Mouse (Mus musculus) MEL (cell line): Measurements from ENCODE around the gene Tgm4. TPM values are rescaled to one million over a fixed set of nuclear protein-coding genes. Genes with fewer than 3 reads are reported as not detected.

Experiments used
- DNase-seq: peaks from one replicate; pipeline ENCODE4 v3.0.0; 2011; ENCODE audit warnings: low read depth, low spot score
- H3K27ac ChIP-seq: 2 replicates; pipeline ENCODE4 v1.5.1; 2012; ENCODE audit warnings: low read depth, mild to moderate bottlenecking, control low read depth, low read length, moderate library complexity; ENCODE audit not compliant: control insufficient read depth
- H3K27me3 ChIP-seq, 2 experiments: fragments of 150-350 bp in 1 of 2; sonication (generic) in 1 of 2; 2 replicates each; pipeline ENCODE4 v1.6.1; 2012; ENCODE audit warnings: low read length in 2 of 2, mild to moderate bottlenecking in 2 of 2, improper control_type of control experiment in 1 of 2, moderate library complexity in 1 of 2; ENCODE audit not compliant: insufficient read depth in 2 of 2, control insufficient read depth in 1 of 2
- H3K36me3 ChIP-seq, 2 experiments: 2 replicates each; pipeline ENCODE4 v1.6.1; 2012 to 2014; ENCODE audit warnings: low read length in 2 of 2, improper control_type of control experiment in 1 of 2, inconsistent platforms in 1 of 2, mild to moderate bottlenecking in 1 of 2; ENCODE audit not compliant: insufficient read depth in 2 of 2, control insufficient read depth in 1 of 2
- H3K4me1 ChIP-seq, 2 experiments: fragments of 150-350 bp in 1 of 2; sonication (generic) in 1 of 2; 2 replicates each; pipeline ENCODE4 v1.6.1; 2012; ENCODE audit warnings: low read length in 2 of 2, improper control_type of control experiment in 1 of 2, mild to moderate bottlenecking in 1 of 2; ENCODE audit not compliant: insufficient read depth in 2 of 2, control insufficient read depth in 1 of 2
- H3K4me3 ChIP-seq, 2 experiments: fragments of 150-350 bp in 1 of 2; sonication (generic) in 1 of 2; 2 replicates each; pipeline ENCODE4 v1.5.1; 2012; ENCODE audit warnings: low read depth in 2 of 2, low read length in 2 of 2, mild to moderate bottlenecking in 2 of 2, moderate library complexity in 2 of 2, control low read depth in 1 of 2, improper control_type of control experiment in 1 of 2; ENCODE audit not compliant: control insufficient read depth in 1 of 2, insufficient read depth in 1 of 2
- H3K79me2 ChIP-seq: 2 replicates; pipeline ENCODE4 v1.6.1; 2012; ENCODE audit warnings: mild to moderate bottlenecking, low read length, moderate library complexity; ENCODE audit not compliant: control insufficient read depth, poor library complexity, insufficient read depth
- H3K9ac ChIP-seq: 2 replicates; pipeline ENCODE4 v1.6.1; 2012; ENCODE audit warnings: low read depth, mild to moderate bottlenecking, control low read depth, low read length, moderate library complexity; ENCODE audit not compliant: control insufficient read depth, poor library complexity, severe bottlenecking
- H3K9me3 ChIP-seq: fragments of 150-350 bp; sonication (generic); replicated peaks from 2 replicates; pipeline ENCODE4 v1.6.1; 2012; ENCODE audit warnings: mild to moderate bottlenecking, low read length, improper control_type of control experiment, moderate library complexity; ENCODE audit not compliant: insufficient read depth
- BHLHE40 ChIP-seq: IDR thresholded peaks from 2 replicates; pipeline ENCODE4 v1.6.1; 2012; ENCODE audit warnings: low read depth, mild to moderate bottlenecking, inconsistent platforms, low read length, improper control_type of control experiment, borderline replicate concordance
- CHD1 ChIP-seq: IDR thresholded peaks from 2 replicates; pipeline ENCODE4 v1.6.1; 2012; ENCODE audit warnings: low read depth, mild to moderate bottlenecking, inconsistent platforms, low read length, improper control_type of control experiment
- CHD2 ChIP-seq: IDR thresholded peaks from 2 replicates; pipeline ENCODE4 v1.6.1; 2011; ENCODE audit warnings: low read length, improper control_type of control experiment
- CTCF ChIP-seq, 3 experiments: IDR thresholded peaks in 2 of 3; conservative IDR thresholded peaks in 1 of 3; 2 replicates each; pipeline ENCODE4 v1.5.1; 2011 to 2012; ENCODE audit warnings: low read length in 3 of 3, low read depth in 2 of 3, mild to moderate bottlenecking in 2 of 3, improper control_type of control experiment in 1 of 3, inconsistent platforms in 1 of 3, mixed read lengths in 1 of 3, moderate library complexity in 1 of 3; ENCODE audit not compliant: control insufficient read depth in 1 of 3, insufficient read depth in 1 of 3, poor library complexity in 1 of 3, severe bottlenecking in 1 of 3
- E2F4 ChIP-seq: IDR thresholded peaks from 2 replicates; pipeline ENCODE4 v1.6.1; 2011; ENCODE audit warnings: low read depth, low read length, improper control_type of control experiment, borderline replicate concordance
- EP300 ChIP-seq, 2 experiments: IDR thresholded peaks; 2 replicates each; pipeline ENCODE4 v1.6.1; 2011; ENCODE audit warnings: improper control_type of control experiment in 2 of 2, low read length in 2 of 2, low read depth in 1 of 2, mild to moderate bottlenecking in 1 of 2
- ETS1 ChIP-seq: IDR thresholded peaks from 2 replicates; pipeline ENCODE4 v1.6.1; 2012; ENCODE audit warnings: low read depth, mild to moderate bottlenecking, inconsistent platforms, low read length, improper control_type of control experiment, moderate library complexity
- GABPA ChIP-seq: IDR thresholded peaks from 2 replicates; pipeline ENCODE4 v1.6.1; 2012; ENCODE audit warnings: low read depth, mild to moderate bottlenecking, inconsistent platforms, low read length, improper control_type of control experiment, moderate library complexity
- GATA1 ChIP-seq: IDR thresholded peaks from 2 replicates; pipeline ENCODE4 v1.6.1; 2011; ENCODE audit warnings: low read depth, low read length, improper control_type of control experiment
- HCFC1 ChIP-seq: IDR thresholded peaks from 2 replicates; pipeline ENCODE4 v1.6.1; 2012; ENCODE audit warnings: low read depth, mild to moderate bottlenecking, inconsistent platforms, low read length, improper control_type of control experiment, moderate library complexity
- KAT2A ChIP-seq: conservative IDR thresholded peaks from 2 replicates; pipeline ENCODE4 v1.6.1; 2012; ENCODE audit warnings: low read depth, low read length, improper control_type of control experiment, inconsistent platforms
- MAFK ChIP-seq: IDR thresholded peaks from 2 replicates; pipeline ENCODE4 v1.6.1; 2011; ENCODE audit warnings: low read depth, mild to moderate bottlenecking, low read length, improper control_type of control experiment, borderline replicate concordance
- MAX ChIP-seq: IDR thresholded peaks from 2 replicates; pipeline ENCODE4 v1.6.1; 2011; ENCODE audit warnings: low read length, improper control_type of control experiment
- MAZ ChIP-seq: IDR thresholded peaks from 2 replicates; pipeline ENCODE4 v1.6.1; 2012; ENCODE audit warnings: low read depth, mild to moderate bottlenecking, inconsistent platforms, low read length, improper control_type of control experiment
- MEF2A ChIP-seq: IDR thresholded peaks from 2 replicates; pipeline ENCODE4 v1.6.1; 2014; ENCODE audit warnings: low read depth, mild to moderate bottlenecking, inconsistent platforms, low read length, improper control_type of control experiment; ENCODE audit not compliant: poor library complexity, insufficient replicate concordance, severe bottlenecking; ENCODE audit errors: extremely low read depth
- MXI1 ChIP-seq: IDR thresholded peaks from 2 replicates; pipeline ENCODE4 v1.6.1; 2011; ENCODE audit warnings: mild to moderate bottlenecking, low read depth, low read length, improper control_type of control experiment
- MYB ChIP-seq: IDR thresholded peaks from 2 replicates; pipeline ENCODE4 v1.6.1; 2011; ENCODE audit warnings: mild to moderate bottlenecking, low read depth, low read length, improper control_type of control experiment
- MYC ChIP-seq: IDR thresholded peaks from 2 replicates; pipeline ENCODE4 v1.6.1; 2011; ENCODE audit warnings: low read depth, mild to moderate bottlenecking, low read length, improper control_type of control experiment, moderate library complexity
- NELFE ChIP-seq: IDR thresholded peaks from 2 replicates; pipeline ENCODE4 v1.6.1; 2011; ENCODE audit warnings: low read depth, low read length, improper control_type of control experiment
- NRF1 ChIP-seq: IDR thresholded peaks from 2 replicates; pipeline ENCODE4 v1.6.1; 2014; ENCODE audit warnings: low read depth, mild to moderate bottlenecking, inconsistent platforms, low read length, improper control_type of control experiment, moderate library complexity; ENCODE audit not compliant: poor library complexity, insufficient read depth, severe bottlenecking
- POLR2A ChIP-seq, 2 experiments: IDR thresholded peaks; 2 replicates each; pipeline ENCODE4 v1.6.1; 2011 to 2012; ENCODE audit warnings: low read length in 2 of 2, mild to moderate bottlenecking in 2 of 2, control low read depth in 1 of 2, improper control_type of control experiment in 1 of 2, low read depth in 1 of 2, moderate library complexity in 1 of 2; ENCODE audit not compliant: control insufficient read depth in 1 of 2, insufficient read depth in 1 of 2, poor library complexity in 1 of 2
- POLR2AphosphoS2 ChIP-seq: IDR thresholded peaks from 2 replicates; pipeline ENCODE4 v1.6.1; 2011; ENCODE audit warnings: low read length, improper control_type of control experiment
- RAD21 ChIP-seq: IDR thresholded peaks from 2 replicates; pipeline ENCODE4 v1.6.1; 2011; ENCODE audit warnings: mild to moderate bottlenecking, low read depth, low read length, improper control_type of control experiment
- RCOR1 ChIP-seq: IDR thresholded peaks from 2 replicates; pipeline ENCODE4 v1.6.1; 2012; ENCODE audit warnings: low read depth, mild to moderate bottlenecking, inconsistent platforms, low read length, improper control_type of control experiment
- SIN3A ChIP-seq: IDR thresholded peaks from 2 replicates; pipeline ENCODE4 v1.6.1; 2012; ENCODE audit warnings: low read length, improper control_type of control experiment, inconsistent platforms
- SMC3 ChIP-seq: IDR thresholded peaks from 2 replicates; pipeline ENCODE4 v1.6.1; 2011; ENCODE audit warnings: low read depth, low read length, improper control_type of control experiment
- TAL1 ChIP-seq: IDR thresholded peaks from 2 replicates; pipeline ENCODE4 v1.6.1; 2012; ENCODE audit warnings: mild to moderate bottlenecking, inconsistent platforms, low read length, moderate library complexity, mixed read lengths
- TBP ChIP-seq: IDR thresholded peaks from 2 replicates; pipeline ENCODE4 v1.8.0; 2011; ENCODE audit warnings: low read depth, low read length, improper control_type of control experiment
- TCF12 ChIP-seq: IDR thresholded peaks from 2 replicates; pipeline ENCODE4 v1.6.1; 2014; ENCODE audit warnings: low read depth, mild to moderate bottlenecking, inconsistent platforms, low read length, improper control_type of control experiment, moderate library complexity
- UBTF ChIP-seq: IDR thresholded peaks from 2 replicates; pipeline ENCODE4 v1.6.1; 2012; ENCODE audit warnings: low read depth, mild to moderate bottlenecking, inconsistent platforms, low read length, improper control_type of control experiment, moderate library complexity, borderline replicate concordance; ENCODE audit not compliant: insufficient read depth
- USF1 ChIP-seq: IDR thresholded peaks from 2 replicates; pipeline ENCODE4 v1.6.1; 2014; ENCODE audit warnings: low read depth, mild to moderate bottlenecking, inconsistent platforms, low read length, improper control_type of control experiment, moderate library complexity
- USF2 ChIP-seq, 2 experiments: IDR thresholded peaks; 2 replicates each; pipeline ENCODE4 v1.6.1; 2011 to 2012; ENCODE audit warnings: improper control_type of control experiment in 2 of 2, low read length in 2 of 2, borderline replicate concordance in 1 of 2, inconsistent platforms in 1 of 2, low read depth in 1 of 2, mild to moderate bottlenecking in 1 of 2; ENCODE audit not compliant: insufficient read depth in 1 of 2
- ZKSCAN1 ChIP-seq: IDR thresholded peaks from 2 replicates; pipeline ENCODE4 v1.6.1; 2012; ENCODE audit warnings: low read depth, mild to moderate bottlenecking, inconsistent platforms, low read length, improper control_type of control experiment, moderate library complexity
- ZMIZ1 ChIP-seq: IDR thresholded peaks from 2 replicates; pipeline ENCODE4 v1.6.1; 2012; ENCODE audit warnings: low read depth, mild to moderate bottlenecking, inconsistent platforms, low read length, improper control_type of control experiment, moderate library complexity
- ZNF384 ChIP-seq: IDR thresholded peaks from 2 replicates; pipeline ENCODE4 v1.6.1; 2012; ENCODE audit warnings: low read depth, mild to moderate bottlenecking, inconsistent platforms, low read length, improper control_type of control experiment
- polyA plus RNA-seq, 2 experiments: library from polyadenylated mRNA; stranded (reverse) in 1 of 2; unstranded in 1 of 2; fragments of >175 nt in 1 of 2; fragments of >200 nt in 1 of 2; gene quantifications; 2 replicates each; pipeline versions ENCODE4 v1.2.1 to v1.2.4; 2012; ENCODE audit warnings: low replicate concordance in 2 of 2, low read depth in 1 of 2; ENCODE audit not compliant: insufficient read length in 2 of 2, insufficient read depth in 1 of 2, missing spikeins in 1 of 2
- total RNA-seq: library from RNA; depleted of rRNA; stranded (reverse); fragments of 300-350 nt; gene quantifications from 2 replicates; pipeline ENCODE4 v1.2.3, GENCODE M21; 2012

Gene Tgm4
- total and polyA plus RNA-seq, 3 experiments, result 0.42 to 0.96 TPM; not detected in 1

DNA sequence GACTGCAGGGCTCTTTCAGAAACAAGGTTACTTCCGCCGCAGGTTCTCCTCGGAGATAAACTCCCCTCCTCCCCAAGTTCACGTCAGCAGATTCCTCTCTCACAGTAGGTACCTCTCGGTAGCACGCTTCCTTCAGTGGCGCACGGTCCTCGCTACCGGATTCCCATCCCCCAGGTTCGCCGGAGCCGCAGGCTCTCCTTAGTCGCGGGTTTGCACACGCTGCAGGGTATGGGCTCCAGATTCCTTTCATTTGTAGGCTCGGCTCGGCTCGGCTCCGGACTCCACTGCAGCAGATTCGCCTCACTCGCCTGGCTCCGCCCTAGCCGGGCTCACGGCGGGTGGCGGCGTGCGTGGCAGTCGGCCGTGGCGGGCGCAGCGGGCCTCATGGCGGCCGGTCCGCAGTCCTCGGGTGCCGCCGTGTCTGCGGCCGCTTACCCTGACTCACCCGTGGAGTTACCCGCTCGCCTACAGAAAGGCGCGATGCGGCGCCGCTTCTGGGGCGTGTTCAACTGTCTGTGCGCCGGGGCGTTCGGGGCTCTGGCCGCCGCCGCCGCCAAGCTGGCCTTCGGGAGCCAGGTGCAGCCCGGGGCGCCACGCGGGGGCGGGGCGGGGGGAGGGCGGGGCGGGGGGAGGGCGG, 13.4 kb upstream of the Tgm4 start, which contains the start of gene Tmem42:
Tmem42 (plus strand) TSS at position 332 of the 637 bp plus-strand sequence.
- H3K4me1 ChIP-seq, result peaks cover 4 to 14% of the 10 kb centered on the region in 2 experiments; a peak in 3 of 4 replicates
- peaks cover 12 to 25% of the 10 kb centered on the region in 2 experiments for H3K36me3 ChIP-seq
- H3K9ac ChIP-seq, result peak within 1 kb of the TSS; percentile 84
- H3K27ac ChIP-seq, result peak within 1 kb of the TSS; percentile 93
- H3K27me3 ChIP-seq, result no peaks in the 10 kb centered on the region
- DNase-seq, result peak; percentile 93
- peaks cover 7% of the 10 kb centered on the region for H3K79me2 ChIP-seq
- H3K4me3 ChIP-seq, result peak within 1 kb of the TSS; percentile 94 to 97
- H3K9me3 ChIP-seq, result no peaks in the 10 kb centered on the region
- TF ChIP-seq RAD21 (no peak), RCOR1 (0 out of 2 replicates have a peak, but pooled peaks have one; percentile 25), CTCF (IDR thresholded peaks at IDR 0.05 in 2 of 3, conservative IDR thresholded peaks at IDR 0.05 in 1 of 3; ENCODE audit: control insufficient read depth in 1 of 3, insufficient read depth in 1 of 3, low read depth in 2 of 3, low read length in 3 of 3, poor library complexity in 1 of 3, severe bottlenecking in 1 of 3) (no peak), GATA1 (peak; percentile 37; the same call in 1 of the 2 replicates), MXI1 (peak; percentile 76), SIN3A (peak; percentile 79), ZNF384 (no peak), CHD1 (no peak), TBP (0 out of 2 replicates have a peak, but pooled peaks have one; percentile 35), NRF1 (no peak), GABPA (no peak), MEF2A (no peak), EP300 (IDR thresholded peaks at IDR 0.05; ENCODE audit: low read depth in 1 of 2, low read length in 2 of 2) (peak; percentile 23 to 47; a peak in 3 of 4 replicates), HCFC1 (peak; percentile 74), MAFK (peak; percentile 52; the same call in 1 of the 2 replicates), TCF12 (no peak; the same call in 1 of the 2 replicates), ETS1 (0 out of 2 replicates have a peak, but pooled peaks have one; percentile 57), POLR2A (IDR thresholded peaks at IDR 0.05; ENCODE audit: control insufficient read depth in 1 of 2, insufficient read depth in 1 of 2, low read depth in 1 of 2, low read length in 2 of 2, poor library complexity in 1 of 2) (peak; percentile 80 to 88), USF1 (no peak), BHLHE40 (peak; percentile 65; the same call in 1 of the 2 replicates), MYC (peak; percentile 90), UBTF (no peak), KAT2A (no peak; the same call in 1 of the 2 replicates), MAX (peak; percentile 48; the same call in 1 of the 2 replicates), TAL1 (peak; percentile 11; the same call in 1 of the 2 replicates), SMC3 (no peak), ZKSCAN1 (0 out of 2 replicates have a peak, but pooled peaks have one; percentile 53), NELFE (peak; percentile 60), ZMIZ1 (peak; percentile 57; the same call in 1 of the 2 replicates), USF2 (IDR thresholded peaks at IDR 0.05; ENCODE audit: borderline replicate concordance in 1 of 2, insufficient read depth in 1 of 2, low read depth in 1 of 2, low read length in 2 of 2) (no peak), CHD2 (peak; percentile 55; the same call in 1 of the 2 replicates), MYB (no peak), MAZ (0 out of 2 replicates have a peak, but pooled peaks have one; percentile 47), E2F4 (0 out of 2 replicates have a peak, but pooled peaks have one; percentile 33), POLR2AphosphoS2 (peak; percentile 77; the same call in 1 of the 2 replicates)
